Mouse (Mus musculus) brain, embryonic 14.5 days (tissue): ENCODE data around the gene Iqsec1.

Experiments used
- CTCF ChIP-seq: fragments of 200-500 bp; IDR thresholded peaks from 2 replicates; pipeline ENCODE4 v1.5.1; 2012; ENCODE audit warnings: inconsistent platforms, mild to moderate bottlenecking, moderate library complexity, borderline replicate concordance; ENCODE audit not compliant: insufficient read depth, insufficient read length; ENCODE audit errors: extremely low read depth
- POLR2A ChIP-seq: fragments of 200-500 bp; IDR thresholded peaks from 2 replicates; pipeline ENCODE4 v1.6.1; 2012; ENCODE audit warnings: mild to moderate bottlenecking, inconsistent platforms, borderline replicate concordance; ENCODE audit not compliant: poor library complexity, insufficient read depth, insufficient read length, severe bottlenecking; ENCODE audit errors: extremely low read depth

GRCm38 (mm10) chr6:91014198-91014958 is 25.9 kb upstream of the Iqsec1 start:
- TF ChIP-seq POLR2A (no peak), CTCF (no peak)
